Mouse (Mus musculus) ES-E14 (cell line): ENCODE data around the gene Clp1.

Experiments used
- HCFC1 ChIP-seq: IDR thresholded peaks from 2 replicates; pipeline ENCODE4 v1.6.1; 2012; ENCODE audit warnings: low read length, inconsistent platforms, borderline replicate concordance; ENCODE audit not compliant: insufficient read depth
- MAFK ChIP-seq: IDR thresholded peaks from 2 replicates; pipeline ENCODE4 v1.6.1; 2014; ENCODE audit warnings: mild to moderate bottlenecking, low read depth, low read length, inconsistent platforms; ENCODE audit not compliant: insufficient read depth
- ZNF384 ChIP-seq: IDR thresholded peaks from 2 replicates; pipeline ENCODE4 v1.6.1; 2012; ENCODE audit warnings: low read depth, low read length, inconsistent platforms

GRCm38 (mm10) chr2:84736312-84737161, 9.4 kb upstream of the Clp1 start:
- TF ChIP-seq HCFC1 (no peak), MAFK (no peak), ZNF384 (no peak)
